8 mouse cellular contexts compared by ENCODE assay signal in genomic region chr11:98969496-98969927, GRCm38 (mm10). TPM values are rescaled to one million over a fixed set of nuclear protein-coding genes. Genes with fewer than 3 reads are reported as not detected.
DNase-seq lines count a peak whose midpoint lies in the region; ATAC-seq lines count a peak whose summit lies in the region.

No protein-coding gene starts in this region.

- H3K4me1 ChIP-seq in lung, embryonic 16.5 days (replicated peaks; ENCODE audit: control insufficient read depth, insufficient read depth, low read length): peaks cover 68% of the 10 kb centered on the region
- peaks cover 71% of the 10 kb centered on the region for H3K4me1 ChIP-seq in intestine, embryonic 15.5 days (replicated peaks)
- peaks cover 78% of the 10 kb centered on the region for H3K4me1 ChIP-seq in midbrain, embryonic 13.5 days (replicated peaks)

- DNase-seq in cerebellum, adult 11 months: peak; percentile 33
- DNase-seq in cerebellum, postnatal 36 days: no peak
- DNase-seq in lung, adult 18-20 months: no peak
- DNase-seq in urinary bladder, postnatal 4 days (ENCODE audit: low spot score in 2 of 2): no peak

- H3K27ac ChIP-seq in lung, embryonic 16.5 days (ENCODE audit: low read length): no peak overlapping the region; the same call in 1 of the 2 replicates
- H3K27ac ChIP-seq in intestine, embryonic 15.5 days: peak overlapping the region; percentile 48; the same call in 1 of the 2 replicates
- peak overlapping the region; percentile 92 for H3K27ac ChIP-seq in midbrain, embryonic 13.5 days

- H3K36me3 ChIP-seq in lung, embryonic 16.5 days (ENCODE audit: control insufficient read depth, insufficient read depth, low read length): peaks cover 48% of the 10 kb centered on the region
- peaks cover 41% of the 10 kb centered on the region for H3K36me3 ChIP-seq in intestine, embryonic 15.5 days
- peaks cover 14% of the 10 kb centered on the region for H3K36me3 ChIP-seq in midbrain, embryonic 13.5 days

- H3K4me3 ChIP-seq in lung, embryonic 16.5 days (ENCODE audit: low read length): no peak overlapping the region
- H3K4me3 ChIP-seq in intestine, embryonic 15.5 days (replicated peaks): no peak overlapping the region
- H3K4me3 ChIP-seq in midbrain, embryonic 13.5 days (replicated peaks): peak overlapping the region; percentile 10

- ATAC-seq in lung, embryonic 16.5 days (ENCODE audit: low read depth): no peak
- no peak for ATAC-seq in intestine, embryonic 15.5 days
- ATAC-seq in midbrain, embryonic 13.5 days: peak; percentile 43
- no peak for ATAC-seq in activated CD4-positive, CD25-positive, alpha-beta regulatory T cell, adult 4 months

- WGBS in lung, embryonic 16.5 days: 36% methylated on average over 17 of the region's 17 CpGs
- WGBS in intestine, embryonic 15.5 days: 47% methylated on average over 17 of the region's 17 CpGs
- WGBS in midbrain, embryonic 13.5 days: 8% methylated on average over 17 of the region's 17 CpGs

- H3K4me2 ChIP-seq in lung, embryonic 16.5 days (ENCODE audit: low read depth, low read length): 0 out of 2 replicates have a peak overlapping the region, but pooled peaks have one; percentile 6
- H3K4me2 ChIP-seq in intestine, embryonic 15.5 days (replicated peaks): no peak overlapping the region
- H3K4me2 ChIP-seq in midbrain, embryonic 13.5 days (replicated peaks): peak overlapping the region; percentile 49

- H3K9ac ChIP-seq in lung, embryonic 16.5 days (ENCODE audit: low read length): 0 out of 2 replicates have a peak overlapping the region, but pooled peaks have one; percentile 1
- no peak overlapping the region for H3K9ac ChIP-seq in intestine, embryonic 15.5 days
- H3K9ac ChIP-seq in midbrain, embryonic 13.5 days (replicated peaks): peak overlapping the region; percentile 58

- H3K9me3 ChIP-seq in lung, embryonic 16.5 days (ENCODE audit: control insufficient read depth, low read length): no peaks in the 10 kb centered on the region
- no peaks in the 10 kb centered on the region for H3K9me3 ChIP-seq in intestine, embryonic 15.5 days
- H3K9me3 ChIP-seq in midbrain, embryonic 13.5 days: no peaks in the 10 kb centered on the region

- H3K27me3 ChIP-seq in lung, embryonic 16.5 days (ENCODE audit: control insufficient read depth, insufficient read depth, low read depth, low read length): no peaks in the 10 kb centered on the region
- no peaks in the 10 kb centered on the region for H3K27me3 ChIP-seq in intestine, embryonic 15.5 days (replicated peaks)
- H3K27me3 ChIP-seq in midbrain, embryonic 13.5 days: no peaks in the 10 kb centered on the region

RNA-seq across cellular contexts. Expression of gene Gjd3, which starts 13.3 kb away (rescaled TPM):
- polyA plus RNA-seq in lung, embryonic 16.5 days (2015; fragmentation: Nextera tagmentation; extraction: Ambion mirVana): 0.31 TPM in 1 of 2 replicates, not detected in the other
- polyA plus RNA-seq in intestine, embryonic 15.5 days (2015; fragmentation: Nextera tagmentation; extraction: Ambion mirVana): 0.20 and 0.35 TPM in 2 replicates
- polyA plus RNA-seq in midbrain, embryonic 13.5 days (2015; fragmentation: Nextera tagmentation; extraction: Ambion mirVana): 0.58 and 0.99 TPM in 2 replicates
- polyA plus RNA-seq in activated CD4-positive, CD25-positive, alpha-beta regulatory T cell, adult 4 months (2017; shearing (Covaris generic)): under 1 TPM in 1 of 2 experiments, not detected in 1; 0.41 TPM

RNA-seq across cellular contexts. Expression of gene Rara, which starts 41.9 kb away (rescaled TPM):
- polyA plus RNA-seq in lung, embryonic 16.5 days (2015; fragmentation: Nextera tagmentation; extraction: Ambion mirVana): 35.4 and 37.2 TPM in 2 replicates
- polyA plus RNA-seq in intestine, embryonic 15.5 days (2015; fragmentation: Nextera tagmentation; extraction: Ambion mirVana): 30.7 and 31.5 TPM in 2 replicates
- 7.5 and 9.1 TPM in 2 replicates for polyA plus RNA-seq in midbrain, embryonic 13.5 days (2015; fragmentation: Nextera tagmentation; extraction: Ambion mirVana)
- 10 to 100 TPM in 1 of 2 experiments, 1 to 10 TPM in 1; 9.0 to 13.7 TPM for polyA plus RNA-seq in activated CD4-positive, CD25-positive, alpha-beta regulatory T cell, adult 4 months (2017; shearing (Covaris generic))

RNA-seq across cellular contexts. Expression of gene Top2a, which starts 54.5 kb away (rescaled TPM):
- polyA plus RNA-seq in lung, embryonic 16.5 days (2015; fragmentation: Nextera tagmentation; extraction: Ambion mirVana): 257 and 270 TPM in 2 replicates
- 183 and 194 TPM in 2 replicates for polyA plus RNA-seq in intestine, embryonic 15.5 days (2015; fragmentation: Nextera tagmentation; extraction: Ambion mirVana)
- 118 and 125 TPM in 2 replicates for polyA plus RNA-seq in midbrain, embryonic 13.5 days (2015; fragmentation: Nextera tagmentation; extraction: Ambion mirVana)
- polyA plus RNA-seq in activated CD4-positive, CD25-positive, alpha-beta regulatory T cell, adult 4 months (2017; shearing (Covaris generic)): 100 to 1,000 TPM; 118 to 121 TPM
